Mouse (Mus musculus) gastrocnemius, adult 2 months (tissue): ENCODE results near the gene Cacna1c. TPM values are rescaled to one million over a fixed set of nuclear protein-coding genes. Genes with fewer than 3 reads are reported as not detected.

Source experiments
- DNase-seq: peaks from one replicate; pipeline ENCODE4 v3.0.0; 2022
- H3K27ac ChIP-seq: fragments of 200-600 bp; 2 replicates; pipeline ENCODE4 v1.8.1; 2022; ENCODE audit warnings: mild to moderate bottlenecking
- H3K4me3 ChIP-seq: fragments of 200-600 bp; 2 replicates; pipeline ENCODE4 v1.8.1; 2022; ENCODE audit warnings: mild to moderate bottlenecking, moderate library complexity
- CTCF ChIP-seq: fragments of 200-600 bp; IDR thresholded peaks from 2 replicates; pipeline ENCODE4 v1.8.1; 2022; ENCODE audit warnings: antibody characterized with exemption, mild to moderate bottlenecking, moderate library complexity
- intact Hi-C: fragments of 180-260 bp; cut with DNase I; formaldehyde crosslinking; loops from one replicate; pipeline ENCODE4 v1.15.1; 2025
- total RNA-seq, 2 experiments: library from RNA; stranded (reverse); gene quantifications; 2 replicates each; pipeline ENCODE4 v1.2.3; 2021

Gene Cacna1c
- total RNA-seq, 2 experiments from 2014 or later = 1.7 to 1.9 TPM

DNA sequence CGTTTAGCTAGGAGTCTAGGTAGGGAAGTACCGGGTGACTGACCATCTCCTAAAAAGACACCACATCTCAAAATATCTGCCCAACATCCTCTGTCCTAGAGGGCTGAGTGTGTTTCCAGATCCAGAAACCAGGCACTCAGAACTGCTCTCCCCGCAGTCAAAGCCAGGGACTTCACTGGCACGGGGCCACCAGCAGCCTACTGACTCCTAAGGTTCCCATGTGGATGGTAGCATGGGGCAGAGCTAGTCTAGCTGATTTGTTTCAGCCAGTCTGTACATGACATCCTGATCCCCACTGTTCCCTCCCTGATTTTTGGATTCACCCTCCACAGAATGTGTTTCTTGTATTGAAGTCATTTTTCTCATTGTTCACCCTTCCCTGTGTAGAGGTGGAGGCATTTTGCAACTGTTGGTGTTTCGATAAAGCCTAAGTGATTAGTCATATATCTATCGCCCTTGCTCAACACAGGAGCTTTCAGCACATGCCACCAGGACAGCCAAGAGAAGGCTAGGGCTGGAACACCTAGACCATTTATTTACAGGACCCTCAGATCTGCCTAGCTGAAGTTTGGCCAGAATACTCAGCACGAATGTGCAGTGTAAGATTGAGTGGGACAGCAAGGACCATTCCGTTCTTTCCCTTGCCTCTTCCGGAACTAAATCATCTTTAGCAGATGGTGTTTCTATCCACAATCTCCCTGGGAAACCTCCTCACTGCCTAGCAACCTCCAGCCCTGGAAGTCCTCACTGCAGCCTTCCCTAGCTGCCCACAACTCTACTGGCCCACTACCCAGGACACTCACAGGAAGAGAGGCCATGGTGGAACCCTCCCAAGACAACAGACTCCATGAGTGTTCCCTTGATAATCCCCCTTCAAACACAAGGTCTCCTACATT is 260.4 kb downstream of the Cacna1c start:
- intact Hi-C loops = no loop called here

DNA sequence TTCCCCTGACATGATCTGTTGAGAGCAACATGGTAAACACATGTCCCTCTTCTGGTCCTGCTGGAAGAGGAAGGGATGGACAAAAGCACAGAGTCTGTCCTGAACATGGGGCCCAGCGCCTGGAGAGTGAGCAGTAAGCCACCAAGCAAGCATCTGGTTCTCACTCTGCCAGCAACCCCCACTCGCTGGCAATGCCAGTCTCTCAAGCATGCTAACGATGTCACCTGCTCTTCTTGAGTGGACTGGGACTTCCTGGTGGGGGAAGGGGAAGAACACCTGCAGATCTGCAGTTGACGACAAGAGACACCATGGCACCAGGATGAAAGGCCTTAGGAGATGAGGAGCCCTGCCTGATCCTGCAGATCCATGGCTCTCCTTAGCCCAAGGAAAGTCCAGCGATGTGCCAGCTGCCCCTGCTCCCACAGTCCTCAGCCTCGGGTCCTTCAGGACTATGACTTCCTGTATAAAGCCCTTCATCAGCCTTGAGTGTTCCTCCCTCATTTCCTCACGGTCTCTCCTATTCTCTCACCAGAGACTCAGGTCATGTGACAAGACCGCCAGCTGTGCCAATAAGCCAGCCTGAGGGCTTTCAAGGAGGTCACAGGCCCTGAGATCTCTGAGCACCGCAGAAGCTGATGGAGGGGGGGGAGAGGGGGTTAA is 261.8 kb downstream of the Cacna1c start:
- no peak for TF ChIP-seq CTCF
- H3K27ac ChIP-seq = 0 out of 2 replicates have a peak overlapping the region, but pooled peaks have one; percentile 70
- H3K4me3 ChIP-seq = no peak overlapping the region
- DNase-seq = no peak
- intact Hi-C loops = no loop called here

More for the DNA sequence above, 260.4 kb downstream of the Cacna1c start:
- DNase-seq = peak; percentile 60
- Histone ChIP-seq H3K4me3 (no peak overlapping the region), H3K27ac (peak overlapping the region; percentile 70)
- no peak for TF ChIP-seq CTCF

GRCm38 (mm10) chr6:118933017-118933594 is 263.1 kb downstream of the Cacna1c start:
- intact Hi-C loops = no loop called here
- no peak for DNase-seq
- H3K4me3 ChIP-seq = no peak overlapping the region
- no peak for TF ChIP-seq CTCF
- H3K27ac ChIP-seq = no peak overlapping the region

DNA sequence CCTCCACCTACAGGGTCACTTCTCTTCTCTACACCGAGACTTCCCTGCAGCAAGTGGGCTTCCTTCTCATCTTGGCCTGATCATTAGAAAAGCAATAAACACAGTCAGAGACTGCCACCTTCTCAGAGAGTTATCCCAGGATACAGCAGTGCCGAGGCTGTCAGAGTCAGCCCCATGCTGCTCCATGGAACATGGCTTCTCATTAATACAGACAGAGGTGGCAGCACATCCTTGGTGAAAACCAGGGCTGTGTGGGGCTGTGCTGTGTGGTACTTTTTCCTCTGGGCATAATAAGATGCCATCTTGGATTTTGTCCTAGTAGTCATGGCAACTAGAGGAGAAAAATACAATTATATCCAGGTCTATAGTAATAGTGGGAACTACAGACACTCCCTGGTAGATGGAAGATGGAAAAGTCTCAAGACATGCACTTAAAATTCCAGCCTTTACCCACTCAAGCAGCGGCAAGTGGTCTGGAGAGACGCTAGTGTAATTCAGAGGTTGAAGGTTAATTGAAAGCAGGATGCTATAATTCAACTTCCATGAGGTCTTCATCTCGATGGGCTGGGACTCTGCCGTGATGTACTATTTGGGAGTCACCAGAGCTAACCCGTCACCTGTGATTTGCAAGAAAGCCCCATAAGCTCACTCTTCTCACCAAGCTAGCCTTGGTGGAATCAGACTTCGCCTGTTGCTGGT is 264.1 kb downstream of the Cacna1c start:
- TF ChIP-seq CTCF = no peak
- H3K4me3 ChIP-seq = no peak overlapping the region
- intact Hi-C loops = no loop called here
- H3K27ac ChIP-seq = no peak overlapping the region
- DNase-seq = no peak

DNA sequence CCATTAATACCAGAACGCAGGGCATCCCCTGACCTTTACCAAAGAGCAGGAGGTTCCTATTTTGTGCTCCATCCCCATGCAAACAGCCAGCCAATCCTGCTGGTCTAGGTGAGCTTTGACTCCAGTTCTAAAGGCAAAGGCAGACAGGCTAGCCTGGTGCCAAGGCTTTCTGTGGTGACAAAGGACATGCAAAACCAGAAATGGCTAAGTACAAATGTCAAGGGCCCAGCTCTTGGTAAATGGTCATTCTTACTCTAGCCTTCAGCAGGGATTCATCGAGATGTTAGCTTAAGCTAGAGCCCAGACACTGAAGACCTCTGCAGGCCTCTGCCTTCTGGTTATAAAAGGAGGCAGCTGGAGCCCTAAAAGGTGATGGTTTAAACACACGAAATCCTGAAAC is 269.5 kb downstream of the Cacna1c start:
- H3K27ac ChIP-seq = no peak overlapping the region; the same call in 1 of the 2 replicates
- no peak for TF ChIP-seq CTCF
- no peak overlapping the region for H3K4me3 ChIP-seq
- intact Hi-C loops = loop anchor here (10.0 kb wide), 1 partner anchor 282 kb away; no protein-coding TSS in a partner anchor
- no peak for DNase-seq

DNA sequence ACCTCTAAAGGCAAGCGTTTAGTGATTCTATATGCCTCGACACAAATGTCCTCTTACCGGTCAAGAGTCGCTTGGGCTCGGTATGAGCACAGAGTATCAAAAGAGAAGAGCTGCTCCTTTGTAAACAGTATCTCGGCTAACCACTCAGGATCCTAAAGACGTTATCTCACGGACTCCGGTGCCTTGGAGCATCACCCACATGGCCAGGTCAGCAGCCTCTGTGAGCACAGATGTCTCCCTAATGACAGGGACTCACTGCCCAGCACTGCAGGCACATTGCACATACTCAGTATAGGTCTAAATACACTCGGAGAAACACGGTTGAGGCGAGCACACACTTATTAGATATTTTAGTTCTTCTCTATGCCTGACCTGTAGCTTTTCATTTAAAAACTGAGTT is 271.8 kb downstream of the Cacna1c start:
- no peak overlapping the region for H3K4me3 ChIP-seq
- no peak for DNase-seq
- no peak for TF ChIP-seq CTCF
- H3K27ac ChIP-seq = no peak overlapping the region
- intact Hi-C loops = loop anchor here (10.0 kb wide), 1 partner anchor 280 kb away; no protein-coding TSS in a partner anchor

- Histone ChIP-seq H3K27ac (no peak overlapping the region), H3K4me3 (no peak overlapping the region)
- intact Hi-C loops = loop anchor here (1.0 to 10.0 kb wide), 2 partner anchors 180 to 279 kb away; no protein-coding TSS in a partner anchor
- DNase-seq = no peak
- TF ChIP-seq CTCF = no peak
These were observed 272.3 kb downstream of the Cacna1c start for GRCm38 (mm10) chr6:118923926-118924325.

- H3K4me3 ChIP-seq = no peak overlapping the region
- intact Hi-C loops = loop anchor here (1.0 to 10.0 kb wide), 2 partner anchors 181 to 278 kb away; no protein-coding TSS in a partner anchor
- no peak for DNase-seq
- no peak overlapping the region for H3K27ac ChIP-seq
- no peak for TF ChIP-seq CTCF
These were observed 273.0 kb downstream of the Cacna1c start for GRCm38 (mm10) chr6:118923212-118923577.

DNA sequence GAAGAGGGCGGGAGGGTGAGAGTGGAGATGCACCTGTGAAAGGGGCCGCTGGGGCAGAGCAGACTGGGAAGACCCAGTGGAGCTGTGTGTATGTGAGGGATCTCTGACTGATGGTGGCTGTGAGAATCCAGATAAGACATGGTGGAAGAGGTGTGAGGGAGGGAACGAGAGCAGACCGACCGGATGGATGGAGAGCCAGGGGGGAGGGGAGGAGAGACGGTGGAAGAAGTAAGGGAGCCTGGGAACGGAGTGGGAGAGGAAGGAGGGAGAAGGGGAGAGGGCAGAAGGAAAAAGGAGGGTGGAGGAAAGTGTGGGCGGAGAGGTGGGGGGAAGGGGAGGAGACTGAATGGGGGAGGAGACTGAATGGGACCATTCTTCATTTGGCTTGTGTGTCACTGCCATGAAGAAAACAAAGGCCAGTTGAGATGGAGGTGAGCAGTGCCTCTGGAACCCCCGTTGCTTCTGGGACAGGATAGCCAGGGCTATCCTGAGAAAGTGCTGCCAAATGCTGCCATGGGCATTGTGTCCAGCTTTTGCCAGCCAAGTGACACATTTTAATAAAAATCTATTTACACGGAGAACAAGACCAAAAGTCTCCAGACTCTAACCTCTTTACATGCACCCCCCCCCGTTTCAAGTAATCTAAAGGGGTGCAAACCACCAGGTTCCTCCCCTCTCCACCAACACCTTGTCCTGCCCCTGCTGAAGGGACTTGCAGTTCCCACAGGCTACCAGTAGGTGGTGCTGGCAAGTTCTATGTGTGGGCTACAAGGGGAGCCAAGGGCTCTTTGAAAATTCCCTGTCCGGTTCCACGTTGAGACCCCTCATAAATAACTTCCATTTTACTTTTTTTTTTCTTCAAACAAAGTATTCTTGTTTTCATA is 273.6 kb downstream of the Cacna1c start:
- no peak overlapping the region for H3K27ac ChIP-seq
- no peak overlapping the region for H3K4me3 ChIP-seq
- no peak; the same call in none of the 2 replicates for TF ChIP-seq CTCF
- DNase-seq = peak; percentile 80
- intact Hi-C loops = loop anchor here (1.0 to 10.0 kb wide), 2 partner anchors 182 to 278 kb away; no protein-coding TSS in a partner anchor

DNA sequence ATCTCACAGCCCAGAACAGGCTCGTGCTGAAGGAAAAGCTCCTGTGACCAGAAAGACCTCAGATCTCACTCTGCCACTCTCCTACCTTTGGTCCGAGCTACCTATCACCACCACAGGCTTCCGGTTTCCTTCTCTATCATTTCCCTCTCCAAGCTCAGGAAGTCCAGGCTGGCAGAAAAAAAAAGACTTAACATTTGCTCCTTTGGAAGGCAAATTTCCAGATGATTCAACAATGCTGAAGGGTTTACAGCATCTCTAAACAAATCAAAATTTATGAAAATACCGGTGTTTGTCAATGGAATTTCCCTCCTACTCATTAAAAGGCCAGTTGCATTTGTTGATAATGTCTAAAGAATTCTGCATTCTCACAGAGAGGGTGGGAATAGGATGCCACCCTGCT is 288.0 kb downstream of the Cacna1c start:
- Histone ChIP-seq H3K27ac (no peak overlapping the region), H3K4me3 (no peak overlapping the region)
- intact Hi-C loops = no loop called here
- no peak for DNase-seq
- no peak for TF ChIP-seq CTCF

DNA sequence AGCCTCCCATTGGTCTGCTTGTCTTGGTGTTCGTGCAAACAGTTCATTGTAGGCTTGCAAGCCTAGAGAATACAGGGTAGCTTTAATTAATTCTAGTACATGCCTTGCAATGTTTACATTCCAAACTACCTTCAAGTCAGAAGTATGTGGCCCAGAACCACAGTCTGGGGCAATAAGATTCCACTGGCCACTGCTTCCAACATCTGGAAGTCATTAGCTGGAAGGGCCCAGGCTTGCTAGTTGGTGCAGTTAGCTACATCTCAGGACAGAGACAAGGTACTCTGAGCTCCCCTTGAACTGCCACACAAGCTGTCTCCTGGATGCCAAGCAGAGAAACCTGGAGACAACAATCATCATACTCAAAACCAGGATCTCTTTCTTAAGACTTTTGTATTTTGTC is 288.5 kb downstream of the Cacna1c start:
- DNase-seq = no peak
- no peak overlapping the region for H3K27ac ChIP-seq

More for the DNA sequence above, 288.5 kb downstream of the Cacna1c start:
- intact Hi-C loops = no loop called here
- no peak overlapping the region for H3K4me3 ChIP-seq
- TF ChIP-seq CTCF = no peak
